Mouse (Mus musculus) cerebral cortex, adult 2 months (tissue): ENCODE measurements around the gene Gramd1c.

Experiments
- WGBS: fragments of 180-500 bp; shearing (Covaris S2); methylation state at CpG from one replicate; pipeline ENCODE4 v1.1.7; 2018; 5-methylcytosine and 5-hydroxymethylcytosine counted together

The Gramd1c gene

DNA sequence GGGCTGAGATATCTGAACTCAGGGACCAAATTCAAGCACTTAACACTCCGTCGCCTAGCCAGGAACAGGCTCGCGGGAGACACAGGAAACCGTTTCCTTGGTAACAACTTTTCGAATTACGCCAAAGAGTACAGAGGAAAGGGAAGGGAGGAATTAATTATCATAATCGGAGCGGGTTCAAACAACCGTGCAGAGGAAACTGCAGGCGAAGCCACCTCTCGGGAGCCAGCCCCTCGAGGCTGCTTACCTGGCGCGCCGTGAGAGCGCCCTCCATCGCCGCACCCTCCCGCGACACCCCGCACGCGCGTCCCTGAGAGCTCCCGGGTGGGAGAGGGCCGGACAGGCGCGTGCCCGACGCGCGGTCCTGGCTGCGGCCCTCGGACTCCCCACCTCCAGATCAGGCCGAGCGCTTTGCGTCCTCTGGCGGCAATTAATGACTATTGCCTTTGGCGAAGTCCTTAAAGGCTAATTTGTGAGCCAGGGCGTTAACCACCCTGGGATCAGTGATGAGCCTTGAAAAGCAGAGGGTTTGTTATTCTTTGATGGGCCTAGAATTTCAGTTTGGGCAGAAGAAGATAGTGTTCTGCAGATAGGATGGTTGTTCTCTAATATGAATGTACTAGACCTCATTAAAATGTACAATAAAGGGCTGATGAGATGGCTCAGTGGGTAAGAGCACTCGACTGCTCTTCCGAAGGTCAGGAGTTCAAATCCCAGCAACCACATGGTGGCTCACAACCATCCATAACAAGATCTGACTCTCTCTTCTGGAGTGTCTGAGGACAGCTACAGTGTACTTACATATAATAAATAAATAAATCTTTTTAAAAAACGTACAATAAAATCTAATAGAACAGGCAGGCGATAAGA, at the start of gene Gramd1c:
TSS of gene Gramd1c (minus strand) at position 321 of the 870 bp plus-strand sequence.
- 6% methylated on average over 45 of the region's 45 CpGs for WGBS

DNA sequence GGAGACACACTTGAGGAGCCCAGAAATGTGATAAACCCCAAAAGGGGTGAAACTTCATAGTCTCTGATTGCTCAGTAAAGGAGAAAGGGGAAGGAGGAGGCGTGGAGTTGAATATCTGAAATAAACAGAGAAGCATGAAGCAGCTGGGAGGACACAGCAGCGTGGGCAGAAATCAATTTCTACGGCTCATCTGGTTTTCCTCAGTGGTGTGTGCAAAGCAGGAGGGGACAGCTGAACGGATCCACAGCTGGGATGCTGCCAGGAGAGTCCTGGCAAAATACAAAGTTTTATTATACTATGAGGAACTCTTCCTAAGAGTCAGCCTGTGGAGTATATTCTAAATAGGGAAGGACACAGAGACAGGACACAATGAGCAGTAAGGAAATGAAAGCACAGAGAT, 45.9 kb upstream of the Gramd1c start:
- 42% methylated on average over 4 of the region's 4 CpGs for WGBS

DNA sequence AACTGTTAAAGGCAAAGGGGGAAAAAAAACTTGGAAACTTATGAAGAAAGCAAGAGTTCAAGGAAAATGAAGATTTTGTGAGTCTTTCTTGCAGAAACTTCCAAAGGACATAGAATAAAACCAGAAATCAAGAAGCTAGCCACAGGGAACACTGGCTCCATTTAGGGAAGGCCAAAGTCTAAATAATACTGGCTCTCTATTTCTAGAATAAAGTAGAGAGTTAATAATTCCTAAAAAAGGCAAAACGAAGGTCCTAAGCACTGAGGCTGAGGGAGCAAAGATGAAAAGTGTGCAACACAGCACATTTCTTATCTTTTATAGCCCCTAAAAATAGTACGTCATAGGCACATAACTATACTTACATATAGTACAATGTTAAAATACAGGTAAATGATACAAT, 42.1 kb upstream of the Gramd1c start:
- WGBS, result 83% methylated on average over 2 of the region's 2 CpGs

DNA sequence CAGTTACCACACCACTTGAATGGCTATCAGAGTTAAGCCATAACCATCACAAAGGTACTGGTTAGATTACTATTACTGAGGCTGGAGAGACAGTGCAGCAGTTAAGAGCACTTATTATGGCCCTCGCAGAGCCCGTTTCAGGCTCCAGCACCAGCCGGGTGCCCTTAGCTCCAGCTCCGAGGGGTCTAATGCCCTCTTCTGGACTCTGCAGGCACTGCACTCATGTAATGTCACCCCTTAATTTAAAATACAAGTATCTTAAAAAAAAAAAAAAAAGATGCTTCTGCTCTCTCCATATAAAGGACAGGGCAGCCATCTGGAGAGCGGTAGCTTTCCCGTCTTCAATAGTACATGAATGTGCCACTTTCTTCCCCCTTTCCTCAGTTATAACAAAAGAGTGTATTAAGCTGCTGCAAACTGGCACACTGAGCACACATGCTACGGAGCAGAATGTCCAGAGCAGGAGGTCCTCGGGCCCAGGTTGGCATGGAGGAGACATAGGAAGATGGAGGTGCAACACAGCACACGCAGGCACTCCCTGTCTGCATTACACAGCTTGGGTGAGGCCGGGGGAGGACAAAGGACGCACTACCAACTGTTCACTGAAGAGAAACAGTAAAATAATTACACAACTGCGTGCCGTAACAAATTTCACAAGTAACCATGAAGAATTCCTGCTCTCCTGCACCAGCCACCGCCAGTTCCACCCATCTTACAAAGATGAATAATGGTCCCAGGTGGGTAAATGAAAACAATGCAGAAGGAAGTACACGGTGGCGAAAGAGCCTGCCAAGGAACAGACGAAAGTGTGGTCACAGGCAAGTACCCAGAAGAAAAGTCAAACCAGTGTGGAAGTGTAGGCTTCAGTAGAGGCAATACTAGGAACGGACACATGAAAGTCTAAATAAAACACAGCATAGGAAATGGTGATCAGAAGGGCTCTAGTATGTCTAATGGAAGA, 40.9 kb upstream of the Gramd1c start:
- 83% methylated on average over 18 of the region's 18 CpGs for WGBS

DNA sequence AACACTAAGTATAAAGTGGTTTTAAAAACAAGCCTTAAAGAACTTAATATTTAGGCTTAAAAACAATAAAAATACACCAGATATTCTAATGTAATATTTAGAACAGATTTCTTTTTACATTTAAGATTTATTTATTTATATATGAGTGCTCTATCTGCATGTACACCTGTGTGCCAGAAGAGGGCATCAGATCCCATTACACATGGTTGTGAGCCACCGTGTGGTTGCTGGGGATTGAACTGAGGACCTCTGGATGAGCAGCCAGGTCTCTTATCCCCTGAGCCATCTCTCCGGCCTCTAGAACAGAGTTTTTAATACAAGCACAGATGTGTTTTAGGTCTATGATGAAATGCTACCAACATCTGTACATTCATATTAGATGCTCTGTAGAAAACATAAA, 39.8 kb upstream of the Gramd1c start:
- 91% methylated on average over 2 of the region's 2 CpGs for WGBS

DNA sequence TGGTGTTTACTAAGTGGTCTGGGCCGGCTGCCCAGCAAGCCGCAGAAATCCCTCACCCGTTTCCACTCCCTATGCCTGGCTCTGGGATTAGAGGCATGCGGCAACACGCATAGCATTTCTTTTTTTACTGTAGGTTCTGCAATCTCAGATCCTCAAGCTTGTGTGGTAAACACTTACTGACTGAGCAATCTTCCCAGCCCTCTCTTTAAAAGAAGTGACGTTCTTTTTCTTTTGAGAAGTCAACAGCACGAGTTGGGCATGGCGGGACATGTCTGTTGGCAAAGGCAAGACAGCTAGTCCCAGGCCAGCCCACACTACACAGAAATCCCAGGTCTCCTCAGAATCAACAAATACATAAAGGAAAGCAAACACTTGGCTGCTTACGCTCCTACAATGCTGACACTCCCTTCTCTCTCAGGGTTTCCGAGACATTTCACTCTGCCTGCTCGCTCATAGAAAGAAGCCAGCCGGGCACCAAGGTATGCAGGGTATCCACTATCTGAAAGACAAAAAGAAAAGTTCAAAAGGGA, 38.1 kb upstream of the Gramd1c start:
- WGBS, result 67% methylated on average over 12 of the region's 12 CpGs

DNA sequence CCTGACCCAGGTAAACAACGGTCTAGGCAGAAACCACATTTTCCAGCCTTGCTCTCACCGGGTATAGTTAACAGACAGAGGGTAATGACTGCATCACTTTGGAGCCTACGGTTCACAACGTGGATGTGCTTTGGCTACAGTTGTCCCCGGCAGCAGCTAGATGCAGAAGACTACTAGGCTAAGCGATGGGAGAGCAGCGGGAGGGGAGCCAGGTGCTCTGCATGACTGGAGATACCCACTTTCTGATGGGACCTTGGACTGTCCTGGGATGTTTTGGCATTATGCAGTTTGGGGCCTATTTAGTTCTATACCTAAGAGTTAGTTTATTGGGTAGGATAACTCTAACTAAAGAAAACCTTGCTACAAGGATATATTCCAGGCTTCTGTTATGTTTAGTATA, 36.2 kb upstream of the Gramd1c start:
- 94% methylated on average over 7 of the region's 7 CpGs for WGBS

DNA sequence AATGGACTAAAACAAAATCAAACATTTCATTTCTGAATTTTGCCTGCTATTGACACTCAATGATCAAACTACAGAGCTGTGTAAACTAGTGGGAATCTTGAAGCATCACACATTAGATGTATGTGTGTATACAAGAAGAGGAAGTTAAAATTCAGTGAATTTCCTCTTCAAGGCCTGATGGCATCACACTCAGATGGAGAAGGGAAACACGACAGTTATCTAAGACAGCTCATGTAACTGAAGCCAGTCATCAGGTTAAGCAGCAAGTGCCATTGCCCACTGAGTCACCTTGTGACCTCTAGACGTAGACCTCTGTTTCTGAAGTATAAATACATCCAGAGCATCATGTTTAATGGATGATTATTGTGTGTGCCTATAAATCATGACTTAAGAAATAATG, 24.5 kb upstream of the Gramd1c start:
- 79% methylated on average over 2 of the region's 2 CpGs for WGBS

DNA sequence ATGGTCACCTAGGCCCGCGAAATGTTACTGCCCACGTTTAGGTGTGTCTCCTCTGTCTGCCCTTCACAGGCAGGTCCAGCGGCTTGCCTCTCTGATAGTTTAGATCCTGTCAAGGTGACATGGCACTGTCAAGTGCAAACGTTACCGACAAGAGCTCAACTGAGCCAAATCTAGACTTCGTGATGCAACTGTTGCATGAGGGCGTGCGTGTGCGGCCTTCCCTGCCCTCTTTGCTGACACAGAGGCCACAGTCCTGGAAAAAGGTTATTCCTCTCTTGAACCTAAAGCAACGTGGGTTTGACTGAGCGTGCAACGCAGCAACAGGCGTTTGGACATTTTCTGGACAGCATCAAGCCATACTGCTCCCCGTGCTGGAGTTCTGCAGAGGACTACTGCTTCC, 1.8 kb downstream of the Gramd1c start:
- WGBS, result 94% methylated on average over 15 of the region's 15 CpGs

DNA sequence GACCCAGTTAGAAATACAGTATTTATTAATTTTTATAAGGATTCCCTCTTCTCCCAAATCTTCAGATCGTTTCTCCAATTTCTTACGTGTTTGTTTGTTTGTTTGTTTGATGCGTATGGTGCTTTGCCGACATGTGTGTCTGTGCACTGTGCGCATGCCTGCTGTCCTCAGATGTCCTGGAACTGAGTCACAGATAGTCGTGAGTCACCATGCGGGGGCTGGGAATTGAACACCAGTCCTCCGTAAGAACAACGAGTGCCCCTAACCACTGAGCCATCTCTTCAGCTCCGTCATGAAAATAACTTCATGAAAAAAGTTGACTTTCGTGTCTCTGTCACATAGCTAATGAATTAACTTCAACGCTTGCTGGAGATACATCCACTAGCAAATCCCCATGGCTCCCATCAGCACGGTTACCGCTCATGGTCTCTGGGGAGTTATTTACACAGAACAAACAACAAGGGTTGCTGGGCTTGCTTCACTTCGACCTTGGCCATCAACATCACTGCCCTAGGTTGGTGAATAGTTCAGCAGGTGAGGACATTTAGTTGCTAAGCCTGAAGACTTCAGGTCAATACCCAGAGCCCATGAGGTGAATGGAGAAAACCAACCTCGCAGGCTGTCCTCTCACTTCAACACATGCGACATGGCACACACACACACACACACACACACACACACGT, 2.4 kb downstream of the Gramd1c start:
- WGBS, result 89% methylated on average over 18 of the region's 18 CpGs

DNA sequence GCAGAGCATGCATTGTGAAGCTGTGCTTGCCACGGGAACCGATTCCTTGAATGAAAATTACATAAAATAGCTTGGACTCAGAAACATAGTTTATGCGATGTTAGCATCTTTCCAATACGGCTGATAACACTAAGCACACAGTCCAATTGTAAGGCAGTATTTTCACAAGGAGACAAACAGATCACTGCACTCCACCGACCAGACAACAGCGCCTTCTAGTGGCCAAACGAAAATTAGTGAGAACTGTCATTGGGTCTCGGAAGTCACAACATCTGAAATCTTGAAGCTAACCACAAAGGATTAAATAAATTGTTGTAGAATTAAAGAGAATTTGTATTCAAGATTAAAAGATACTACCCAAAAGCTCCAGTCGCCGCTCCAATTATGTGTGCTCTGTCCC, 4.4 kb downstream of the Gramd1c start:
- WGBS, result 13% methylated on average over 10 of the region's 10 CpGs

DNA sequence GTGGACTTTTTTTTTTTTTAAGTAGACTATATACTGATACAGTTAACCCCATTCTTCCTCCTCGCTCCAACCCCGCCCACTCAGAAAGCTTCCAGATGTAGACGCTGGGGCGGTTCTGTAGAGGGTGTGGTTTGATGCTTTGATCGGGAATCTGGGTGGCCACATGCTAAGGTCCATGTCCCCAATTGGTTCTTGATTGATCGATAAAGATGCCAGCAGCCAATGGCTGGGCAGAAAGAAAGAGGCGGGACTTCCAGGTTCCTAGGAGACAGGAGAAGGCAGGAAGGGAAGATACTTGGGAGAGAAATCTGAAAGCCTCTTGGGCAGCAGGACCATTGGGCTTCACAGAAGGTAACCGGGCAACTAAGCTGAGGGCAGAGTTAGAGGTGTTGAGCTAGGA, 7.4 kb downstream of the Gramd1c start:
- 75% methylated on average over 8 of the region's 8 CpGs for WGBS

DNA sequence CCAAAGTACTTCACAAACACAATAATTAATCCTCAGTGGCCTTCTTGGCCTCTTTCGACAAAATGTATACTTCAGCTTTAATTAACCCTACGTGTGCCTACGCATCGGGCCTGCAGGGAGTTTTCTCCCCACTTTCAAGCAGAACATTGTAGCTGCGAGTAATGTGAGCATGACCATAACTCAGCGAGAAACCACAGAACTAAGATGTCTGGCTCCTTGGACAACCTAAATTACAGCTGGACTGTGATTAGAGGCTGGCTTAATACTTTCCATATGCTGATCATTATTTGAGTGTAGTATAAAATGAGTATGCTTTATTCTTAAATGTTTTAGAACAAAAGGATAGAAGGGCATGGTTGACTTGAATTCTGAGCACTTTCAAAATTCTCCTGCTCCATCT, 9.9 kb downstream of the Gramd1c start:
- WGBS, result 85% methylated on average over 6 of the region's 6 CpGs

DNA sequence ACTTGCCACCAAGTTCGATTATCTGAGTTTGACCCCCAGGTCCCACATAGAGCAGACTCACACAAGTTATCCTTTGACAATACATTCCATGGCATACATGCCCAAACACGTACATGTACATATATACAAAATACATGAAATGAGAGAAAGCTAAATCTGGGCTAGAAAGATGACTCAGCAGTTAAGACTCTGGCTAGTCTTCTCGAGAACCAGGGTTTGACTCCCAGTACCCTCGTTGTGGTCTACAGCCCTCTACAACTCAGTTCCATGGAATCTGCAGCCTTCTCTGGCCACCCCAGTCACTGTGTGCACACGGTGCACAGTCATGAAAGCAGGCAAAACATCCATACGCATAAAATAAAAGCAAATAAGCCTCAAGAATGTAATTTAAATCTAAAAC, 10.8 kb downstream of the Gramd1c start:
- 89% methylated on average over 6 of the region's 6 CpGs for WGBS

DNA sequence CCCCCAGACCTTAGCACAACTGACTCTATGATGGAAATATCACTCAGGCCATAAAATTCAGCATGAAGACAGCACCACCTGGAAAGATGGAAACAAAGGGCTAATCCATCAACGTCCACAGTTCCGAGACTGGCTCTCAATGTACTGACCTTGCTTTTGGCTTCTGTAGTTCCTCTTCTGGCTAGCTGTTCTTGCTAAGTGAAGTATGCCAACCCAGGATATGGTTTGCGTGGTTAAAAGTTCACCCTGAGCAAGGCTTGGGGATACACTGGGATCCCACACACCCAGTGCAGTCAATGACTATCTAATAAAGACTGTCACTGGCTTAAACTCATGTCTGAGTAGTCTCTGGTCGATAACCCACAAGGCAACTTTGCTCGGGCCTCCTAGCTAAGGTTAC, 13.0 kb downstream of the Gramd1c start:
- WGBS, result 90% methylated on average over 5 of the region's 5 CpGs

DNA sequence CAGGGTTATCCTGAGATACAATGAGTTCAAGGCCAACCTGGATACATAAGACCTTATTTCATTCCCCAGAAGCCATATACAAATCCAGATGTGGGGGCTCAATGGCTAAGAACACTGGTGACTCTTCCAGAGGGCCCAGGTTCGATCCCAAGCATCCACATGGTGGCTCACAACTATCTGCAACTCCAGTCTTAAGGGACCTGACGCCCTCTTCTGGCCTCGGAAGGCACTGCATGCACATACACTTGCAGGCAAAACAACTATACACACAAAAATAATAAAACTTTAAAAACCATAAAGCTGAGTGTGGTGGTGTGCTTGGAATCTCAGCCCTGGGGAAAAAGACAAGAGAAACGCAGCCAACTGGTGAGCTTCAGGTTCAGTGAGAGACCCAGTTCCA, 24.0 kb downstream of the Gramd1c start:
- 86% methylated on average over 4 of the region's 4 CpGs for WGBS

DNA sequence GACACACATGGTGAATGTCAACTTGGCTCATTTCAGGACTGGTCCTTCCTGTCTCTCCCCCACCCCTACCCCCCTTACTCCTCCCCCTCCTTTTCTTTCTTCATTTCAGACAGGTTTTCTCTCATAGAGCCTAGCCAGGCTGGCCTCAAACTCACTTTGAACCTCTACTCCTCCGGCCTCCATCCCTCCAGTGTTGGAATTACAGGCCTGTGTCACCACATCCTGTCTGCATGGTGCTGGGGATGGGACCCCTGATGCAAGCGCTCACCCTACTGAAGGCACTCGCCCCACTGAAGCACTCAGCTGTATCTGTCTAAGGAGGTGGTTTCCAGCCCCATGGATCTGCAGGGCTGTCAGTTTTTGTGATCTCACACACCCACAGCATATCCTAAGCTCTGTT, 27.9 kb downstream of the Gramd1c start:
- WGBS, result 95% methylated on average over 3 of the region's 3 CpGs

DNA sequence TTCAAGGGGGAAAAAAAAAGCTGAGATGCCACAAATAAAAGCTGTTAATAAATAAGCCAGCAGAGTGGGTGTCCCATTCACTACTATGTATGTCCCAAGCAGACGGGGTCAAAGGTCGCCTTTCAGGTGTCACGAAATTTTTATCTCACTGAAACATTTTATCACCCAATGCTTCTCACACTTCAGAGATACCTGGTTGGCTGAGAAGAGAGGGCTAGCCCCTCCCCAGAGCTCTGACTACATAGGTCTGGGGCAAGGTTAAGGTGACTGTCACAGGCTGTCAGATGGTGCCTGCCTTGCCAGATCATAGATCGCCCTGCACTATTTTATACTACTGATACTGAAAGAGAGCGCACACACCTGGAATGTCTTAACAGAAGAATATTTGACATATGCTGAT, 29.8 kb downstream of the Gramd1c start:
- 94% methylated on average over 5 of the region's 5 CpGs for WGBS

DNA sequence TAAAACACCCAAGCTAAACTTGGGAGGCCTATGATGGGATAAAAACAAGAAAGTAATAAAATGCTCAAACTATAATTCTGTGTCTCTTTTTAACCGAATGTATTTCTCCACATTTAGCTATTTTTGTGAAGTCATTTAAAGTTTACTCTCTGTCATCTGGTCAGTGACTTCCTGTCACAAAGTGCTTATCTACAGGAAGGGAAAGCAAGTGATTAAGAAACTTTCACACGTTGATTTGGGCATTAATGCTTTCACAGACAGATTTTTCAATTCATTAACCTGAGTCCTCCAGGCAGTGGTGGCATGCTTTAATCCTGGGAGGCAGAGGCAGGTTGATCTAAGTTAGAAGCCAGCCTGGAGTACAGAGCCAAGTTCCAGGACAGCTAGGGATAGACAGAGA, 33.9 kb downstream of the Gramd1c start:
- 69% methylated on average over 2 of the region's 2 CpGs for WGBS

DNA sequence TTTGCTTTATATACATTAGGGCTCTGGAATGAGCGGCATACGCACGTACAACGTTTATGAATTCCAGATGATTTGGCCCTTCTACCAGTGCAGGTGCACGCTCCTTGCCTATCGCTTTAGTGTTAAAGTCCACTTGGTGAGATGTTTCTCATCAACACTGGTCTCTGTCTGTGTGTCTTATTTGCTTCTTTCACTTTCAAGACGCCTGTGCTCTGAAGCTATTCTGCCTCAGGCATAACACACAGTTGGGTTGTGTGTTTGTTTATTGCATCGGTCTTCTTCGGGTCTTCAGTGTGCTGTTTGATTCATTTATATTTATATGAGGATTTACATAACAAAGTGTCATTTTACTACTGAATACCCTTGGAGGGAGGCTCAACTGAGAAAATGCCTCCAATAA, 36.3 kb downstream of the Gramd1c start:
- 80% methylated on average over 9 of the region's 9 CpGs for WGBS

DNA sequence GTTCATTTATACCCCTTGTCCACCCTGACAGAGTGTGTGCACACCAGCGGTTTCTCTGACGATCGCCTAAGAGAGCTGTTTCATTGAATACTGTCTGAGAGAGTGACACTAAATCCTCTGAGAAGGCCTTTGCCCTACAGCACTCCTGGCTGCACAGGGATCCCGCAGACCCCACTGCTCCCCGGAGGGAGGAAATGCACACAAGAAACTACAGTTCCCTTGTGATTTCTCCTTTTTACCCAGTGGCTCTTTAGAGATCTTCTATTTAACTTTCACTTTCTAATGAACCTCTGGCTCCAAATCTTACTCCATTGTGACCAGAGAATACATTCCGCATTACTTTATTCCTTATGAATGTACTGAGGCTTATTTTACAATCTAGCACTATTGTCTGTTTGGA, 36.9 kb downstream of the Gramd1c start:
- WGBS, result 58% methylated on average over 6 of the region's 6 CpGs

DNA sequence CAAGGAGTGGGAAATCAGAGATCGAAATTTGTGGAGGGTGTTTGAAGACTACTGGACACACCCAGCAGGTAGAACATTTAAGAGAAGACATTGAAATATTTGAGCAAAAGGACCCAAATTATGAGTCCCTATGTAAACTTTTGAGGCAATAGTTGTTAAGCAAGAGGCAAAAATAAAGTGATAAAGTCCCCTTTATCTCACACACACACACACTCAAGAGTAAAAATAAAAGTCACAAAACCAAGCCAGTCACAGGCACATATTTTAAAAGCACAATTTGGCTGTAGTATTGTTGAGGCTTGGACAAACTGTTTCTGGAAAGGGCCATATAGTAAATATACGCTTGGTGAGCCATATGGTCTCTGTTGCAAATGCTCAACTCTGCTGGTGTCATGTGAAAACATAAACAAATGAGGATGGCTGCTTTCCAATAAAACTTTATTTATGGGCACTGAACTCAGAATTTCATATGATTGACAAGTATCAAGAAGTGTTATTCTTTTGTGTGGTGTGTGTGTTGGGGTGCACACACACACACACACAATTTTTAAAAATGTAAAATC, 44.1 kb downstream of the Gramd1c start:
- 73% methylated on average over 2 of the region's 2 CpGs for WGBS
